Mouse (Mus musculus) liver, embryonic 14.5 days (tissue): Measurements from ENCODE around the gene Atp8a2. TPM values are rescaled to one million over a fixed set of nuclear protein-coding genes. Genes with fewer than 3 reads are reported as not detected.

ENCODE experiments used
- ATAC-seq: fragments of 200-750 bp; cut with Nextera tagmentation; 2 replicates; pipeline ENCODE4 v1.8.0; 2017; ENCODE audit warnings: moderate number of reproducible peaks, mild to moderate bottlenecking, moderate library complexity; ENCODE audit not compliant: insufficient read depth
- DNase-seq, 3 experiments: peaks; one replicate each; pipeline ENCODE4 v3.0.0-alpha.2; 2012 to 2013; ENCODE audit warnings: low read depth in 3 of 3, low spot score in 3 of 3
- H3K27ac ChIP-seq: fragments of 300-500 bp; sonication (generic); 2 replicates; pipeline ENCODE4 v1.5.1; 2014; ENCODE audit warnings: moderate library complexity, mild to moderate bottlenecking, control low read depth, inconsistent platforms
- H3K27me3 ChIP-seq: fragments of 300-500 bp; sonication (generic); 2 replicates; pipeline ENCODE4 v1.6.1; 2014; ENCODE audit warnings: mild to moderate bottlenecking, low read length, moderate library complexity; ENCODE audit not compliant: control insufficient read depth, insufficient read depth
- H3K36me3 ChIP-seq: fragments of 300-500 bp; sonication (generic); replicated peaks from 2 replicates; pipeline ENCODE4 v1.6.1; 2014; ENCODE audit warnings: low read depth; ENCODE audit not compliant: control insufficient read depth, insufficient read depth
- H3K4me1 ChIP-seq, 2 experiments: fragments of 200-500 bp in 1 of 2; fragments of 300-500 bp in 1 of 2; sonication (generic) in 1 of 2; replicated peaks; 2 replicates each; pipeline ENCODE4 v1.6.1; 2012 to 2014; ENCODE audit warnings: antibody characterized with exemption in 1 of 2, inconsistent platforms in 1 of 2, low read length in 1 of 2; ENCODE audit not compliant: control insufficient read depth in 2 of 2, insufficient read depth in 2 of 2
- H3K4me2 ChIP-seq: fragments of 300-500 bp; sonication (generic); 2 replicates; pipeline ENCODE4 v1.6.1; 2014; ENCODE audit warnings: low read depth, mild to moderate bottlenecking, control low read depth, moderate library complexity
- H3K4me3 ChIP-seq, 2 experiments: fragments of 200-500 bp in 1 of 2; fragments of 300-500 bp in 1 of 2; sonication (generic) in 1 of 2; 2 replicates each; pipeline ENCODE4 v1.5.1; 2012 to 2014; ENCODE audit warnings: low read depth in 2 of 2, low read length in 2 of 2, mild to moderate bottlenecking in 2 of 2, control low read depth in 1 of 2, inconsistent platforms in 1 of 2, moderate library complexity in 1 of 2; ENCODE audit not compliant: insufficient read depth in 1 of 2
- H3K9ac ChIP-seq: fragments of 300-500 bp; sonication (generic); replicated peaks from 2 replicates; pipeline ENCODE4 v1.6.1; 2014; ENCODE audit warnings: mild to moderate bottlenecking, control low read depth, moderate library complexity
- H3K9me3 ChIP-seq: fragments of 300-500 bp; sonication (generic); 2 replicates; pipeline ENCODE4 v1.6.1; 2016; ENCODE audit warnings: low read length, mixed read lengths; ENCODE audit not compliant: control insufficient read depth
- CTCF ChIP-seq: IDR thresholded peaks from 2 replicates; pipeline ENCODE4 v1.5.1; 2016; ENCODE audit warnings: antibody characterized with exemption, low read depth, control low read depth
- EP300 ChIP-seq: IDR thresholded peaks from 2 replicates; pipeline ENCODE4 v1.6.1; 2016; ENCODE audit warnings: antibody characterized with exemption, low read depth
- WGBS: fragments of 180-500 bp; shearing (Covaris S2); extraction: QIAGEN DNeasy Blood & Tissue Kit; methylation state at CpG from one replicate; pipeline ENCODE4 v1.1.7; 2014; ENCODE audit not compliant: insufficient replicate concordance; 5-methylcytosine and 5-hydroxymethylcytosine counted together
- polyA plus RNA-seq, 2 experiments: library from polyadenylated mRNA; depleted of rRNA in 1 of 2; stranded (reverse) in 1 of 2; unstranded in 1 of 2; fragments of >200 nt; fragmentation: Nextera tagmentation in 1 of 2; extraction: Ambion mirVana in 1 of 2; gene quantifications; 2 replicates each; pipeline versions ENCODE4 v1.2.1 to v1.2.3; 2012 to 2014

Gene Atp8a2
- polyA plus RNA-seq, 2 experiments: 0.51 to 1.8 TPM

- DNase-seq: no peak
- H3K27me3 ChIP-seq: no peaks in the 10 kb centered on the region
- peaks cover 0 to 3% of the 10 kb centered on the region in 2 experiments; a peak in 2 of 4 replicates for H3K4me1 ChIP-seq
- no peak overlapping the region for H3K4me3 ChIP-seq
- H3K4me2 ChIP-seq: no peak overlapping the region
- 55% methylated on average over 7 of the region's 7 CpGs for WGBS
- no peaks in the 10 kb centered on the region for H3K36me3 ChIP-seq
- no peak overlapping the region for H3K27ac ChIP-seq
- H3K9ac ChIP-seq: no peak overlapping the region
- TF ChIP-seq EP300 (no peak), CTCF (no peak)
- H3K9me3 ChIP-seq: no peaks in the 10 kb centered on the region
- no peak for ATAC-seq
Measured at GRCm38 (mm10) chr14:59867749-59868148, 329.2 kb downstream of the Atp8a2 start.

- H3K36me3 ChIP-seq: no peaks in the 10 kb centered on the region
- H3K4me2 ChIP-seq: no peak overlapping the region
- H3K4me3 ChIP-seq: no peak overlapping the region
- H3K27me3 ChIP-seq: no peaks in the 10 kb centered on the region
- no peak overlapping the region for H3K27ac ChIP-seq
- no peak for DNase-seq
- TF ChIP-seq CTCF (no peak), EP300 (no peak)
- ATAC-seq: no peak
- no peak overlapping the region for H3K9ac ChIP-seq
- H3K4me1 ChIP-seq: peaks cover 0 to 3% of the 10 kb centered on the region in 2 experiments; a peak in 2 of 4 replicates
- no peaks in the 10 kb centered on the region for H3K9me3 ChIP-seq
- 43% methylated on average over 5 of the region's 5 CpGs for WGBS
Measured at GRCm38 (mm10) chr14:59866001-59866400, 331.0 kb downstream of the Atp8a2 start.

GRCm38 (mm10) chr14:59862351-59862750 is 334.6 kb downstream of the Atp8a2 start:
- peaks cover 0 to 3% of the 10 kb centered on the region in 2 experiments; a peak in 2 of 4 replicates for H3K4me1 ChIP-seq
- ATAC-seq: no peak
- no peak overlapping the region for H3K4me2 ChIP-seq
- H3K9ac ChIP-seq: no peak overlapping the region
- TF ChIP-seq CTCF: no peak
- TF ChIP-seq EP300: no peak
- H3K9me3 ChIP-seq: no peaks in the 10 kb centered on the region
- no peaks in the 10 kb centered on the region for H3K36me3 ChIP-seq
- H3K27me3 ChIP-seq: no peaks in the 10 kb centered on the region
- no peak overlapping the region for H3K4me3 ChIP-seq
- H3K27ac ChIP-seq: no peak overlapping the region
- WGBS: 57% methylated on average over 4 of the region's 4 CpGs
- DNase-seq: no peak

- DNase-seq: no peak
- Histone ChIP-seq H3K36me3 (no peaks in the 10 kb centered on the region), H3K27ac (no peak overlapping the region), H3K4me3 (no peak overlapping the region), H3K9me3 (no peaks in the 10 kb centered on the region), H3K4me2 (no peak overlapping the region), H3K4me1 (no peaks in the 10 kb centered on the region), H3K27me3 (no peaks in the 10 kb centered on the region), H3K9ac (no peak overlapping the region)
- TF ChIP-seq CTCF (no peak), EP300 (no peak)
- ATAC-seq: no peak
- WGBS: 70% methylated on average over 11 of the region's 11 CpGs
Measured at GRCm38 (mm10) chr14:59859830-59860229, 337.1 kb downstream of the Atp8a2 start.

GRCm38 (mm10) chr14:59858501-59859225 is 338.3 kb downstream of the Atp8a2 start:
- Histone ChIP-seq H3K27ac (no peak overlapping the region), H3K9ac (no peak overlapping the region), H3K4me2 (no peak overlapping the region), H3K36me3 (no peaks in the 10 kb centered on the region), H3K27me3 (no peaks in the 10 kb centered on the region), H3K9me3 (no peaks in the 10 kb centered on the region), H3K4me3 (no peak overlapping the region), H3K4me1 (no peaks in the 10 kb centered on the region)
- no peak for DNase-seq
- TF ChIP-seq EP300 (no peak), CTCF (no peak)
- 76% methylated on average over 6 of the region's 6 CpGs for WGBS
- ATAC-seq: no peak
